Mouse (Mus musculus): ENCODE measurements around the gene Rnf26. TPM values are rescaled to one million over a fixed set of nuclear protein-coding genes. Genes with fewer than 3 reads are reported as not detected.

Gene Rnf26
- total RNA-seq (2021): 10 to 100 TPM; 32.7 to 33.1 TPM
- long read RNA-seq, experiment 1, transcript Rnf26-201 (1 exons, 2,724 nt): major isoform, 74 of 74 reads
- long read RNA-seq, experiment 1, partial matches to known transcripts: 0 of 74 reads
- long read RNA-seq, experiment 1, other reads (novel, unspliced or antisense): 0 of 74 reads
- long read RNA-seq, experiment 2, transcript Rnf26-201 (1 exons, 2,724 nt): major isoform, 53 of 54 reads
- long read RNA-seq, experiment 2, partial matches to known transcripts: 1 of 54 reads
- long read RNA-seq, experiment 2, other reads (novel, unspliced or antisense): 0 of 54 reads

- intact Hi-C loops (cut with DNase I): no loop called here
- DNase-seq (ENCODE audit: extremely low spot score in 1 of 2, low spot score in 2 of 2): peak; percentile 94
- H3K27ac ChIP-seq: peak within 1 kb of the TSS; percentile 32; the same call in 1 of the 2 replicates
Observed at GRCm38 (mm10) chr9:44113105-44113789, at the start of gene Rnf26, which contains the start of gene Gm49380. Gene Rnf26, minus strand, starts transcription at chr9:44113517. Gene Gm49380, minus strand, starts transcription at chr9:44113500.

GRCm38 (mm10) chr9:44159886-44160285 lies 46.6 kb upstream of the Rnf26 start:
- no peak for TF ChIP-seq CTCF (IDR thresholded peaks at IDR 0.05)
- intact Hi-C loops (cut with DNase I): no loop called here

More at GRCm38 (mm10) chr9:44113105-44113789, at the start of gene Rnf26, which contains the start of gene Gm49380:
- no peak for TF ChIP-seq CTCF (IDR thresholded peaks at IDR 0.05)
- peak within 1 kb of the TSS; percentile 64 for H3K4me3 ChIP-seq

GRCm38 (mm10) chr9:44147290-44147689 lies 34.0 kb upstream of the Rnf26 start:
- H3K27ac ChIP-seq: no peak overlapping the region
- H3K4me3 ChIP-seq: no peak overlapping the region
- TF ChIP-seq CTCF (IDR thresholded peaks at IDR 0.05): peak; percentile 58
- no peak for DNase-seq (ENCODE audit: extremely low spot score in 1 of 2, low spot score in 2 of 2)
- intact Hi-C loops (cut with DNase I): no loop called here

More at GRCm38 (mm10) chr9:44159886-44160285, 46.6 kb upstream of the Rnf26 start:
- Histone ChIP-seq H3K4me3 (no peak overlapping the region), H3K27ac (no peak overlapping the region)
- DNase-seq (ENCODE audit: extremely low spot score in 1 of 2, low spot score in 2 of 2): no peak

- no peak for DNase-seq (ENCODE audit: extremely low spot score in 1 of 2, low spot score in 2 of 2)
- no peak overlapping the region for H3K27ac ChIP-seq
- H3K4me3 ChIP-seq: no peak overlapping the region
Observed at GRCm38 (mm10) chr9:44144718-44145060, 31.4 kb upstream of the Rnf26 start.

GRCm38 (mm10) chr9:44144023-44144717 lies 30.9 kb upstream of the Rnf26 start:
- H3K27ac ChIP-seq: no peak overlapping the region; the same call in 1 of the 2 replicates
- intact Hi-C loops (cut with DNase I): no loop called here
- no peak overlapping the region for H3K4me3 ChIP-seq
- TF ChIP-seq CTCF (IDR thresholded peaks at IDR 0.05): peak; percentile 21
- DNase-seq (ENCODE audit: extremely low spot score in 1 of 2, low spot score in 2 of 2): no peak

More at GRCm38 (mm10) chr9:44144718-44145060, 31.4 kb upstream of the Rnf26 start:
- intact Hi-C loops (cut with DNase I): no loop called here
- no peak for TF ChIP-seq CTCF (IDR thresholded peaks at IDR 0.05)

GRCm38 (mm10) chr9:44143421-44143820 lies 30.1 kb upstream of the Rnf26 start:
- intact Hi-C loops (cut with DNase I): no loop called here
- Histone ChIP-seq H3K4me3 (no peak overlapping the region), H3K27ac (no peak overlapping the region; the same call in 1 of the 2 replicates)
- DNase-seq (ENCODE audit: extremely low spot score in 1 of 2, low spot score in 2 of 2): no peak
- TF ChIP-seq CTCF (IDR thresholded peaks at IDR 0.05): no peak

GRCm38 (mm10) chr9:44141951-44142350 lies 28.6 kb upstream of the Rnf26 start:
- no peak overlapping the region for H3K27ac ChIP-seq
- DNase-seq (ENCODE audit: extremely low spot score in 1 of 2, low spot score in 2 of 2): no peak
- intact Hi-C loops (cut with DNase I): no loop called here
- H3K4me3 ChIP-seq: no peak overlapping the region
- TF ChIP-seq CTCF (IDR thresholded peaks at IDR 0.05): no peak

- intact Hi-C loops (cut with DNase I): no loop called here
- no peak overlapping the region for H3K27ac ChIP-seq
- no peak for DNase-seq (ENCODE audit: extremely low spot score in 1 of 2, low spot score in 2 of 2)
- no peak for TF ChIP-seq CTCF (IDR thresholded peaks at IDR 0.05)
- H3K4me3 ChIP-seq: no peak overlapping the region
Observed at GRCm38 (mm10) chr9:44137846-44138245, 24.5 kb upstream of the Rnf26 start.

GRCm38 (mm10) chr9:44135731-44136411 lies 22.6 kb upstream of the Rnf26 start:
- intact Hi-C loops (cut with DNase I): no loop called here
- peak overlapping the region; percentile 50; the same call in 1 of the 2 replicates for H3K4me3 ChIP-seq
- no peak for DNase-seq (ENCODE audit: extremely low spot score in 1 of 2, low spot score in 2 of 2)
- H3K27ac ChIP-seq: no peak overlapping the region
- no peak for TF ChIP-seq CTCF (IDR thresholded peaks at IDR 0.05)

- no peak for TF ChIP-seq CTCF (IDR thresholded peaks at IDR 0.05)
- peak overlapping the region; percentile 47 for H3K27ac ChIP-seq
- intact Hi-C loops (cut with DNase I): no loop called here
- peak overlapping the region; percentile 50 for H3K4me3 ChIP-seq
- DNase-seq (ENCODE audit: extremely low spot score in 1 of 2, low spot score in 2 of 2): no peak
Observed at GRCm38 (mm10) chr9:44134851-44135730, 21.8 kb upstream of the Rnf26 start.

Measured in left cerebral cortex, adult 2 months (tissue).